Comparison of ENCODE assay signal across 12 mouse cellular contexts in the genomic region with DNA sequence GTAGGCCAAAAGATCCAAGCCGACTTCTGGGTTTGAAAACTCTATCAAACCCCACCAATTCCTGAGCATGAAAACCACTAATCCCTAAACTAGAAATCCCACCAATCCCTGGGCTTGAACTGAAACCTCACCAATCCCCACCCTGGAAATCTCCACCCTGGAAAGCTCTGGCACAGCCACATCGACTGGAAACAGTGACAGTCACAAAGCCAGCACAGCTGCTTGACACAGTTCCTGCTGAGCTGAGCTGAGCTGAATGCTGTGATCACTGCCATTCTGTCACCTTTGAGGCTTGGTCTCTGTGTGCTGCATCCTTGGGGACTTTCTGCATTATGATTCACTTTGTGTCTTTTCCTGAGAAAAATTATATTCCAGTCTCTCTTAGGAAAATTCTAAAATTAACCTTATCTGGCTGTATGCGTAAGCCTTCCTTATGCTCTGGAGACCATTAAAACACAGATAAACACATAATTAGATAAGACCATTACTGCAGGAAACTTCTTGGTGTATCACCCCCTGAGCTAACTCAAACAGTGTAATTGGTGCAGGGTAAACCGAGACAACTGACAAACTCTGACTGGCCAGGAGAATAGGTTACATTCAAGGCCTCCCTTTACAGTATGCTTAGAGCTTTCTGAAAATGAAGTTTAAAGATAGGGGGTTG. TPM values are rescaled to one million over a fixed set of nuclear protein-coding genes. Genes with fewer than 3 reads are reported as not detected.
A peak's percentile ranks its signal among the peaks of the same experiment; 100 is the strongest.
DNase-seq lines count a peak whose midpoint lies in the region; ATAC-seq and TF ChIP-seq lines count a peak whose summit lies in the region.
"Had no signal": no experiment of that assay in that cellular context is flagged by ENCODE, and none has a peak within 500 bp of the region (broad histone marks: within the 10 kb centered on the region; RNA-seq: fewer than 3 reads in every experiment).

No protein-coding gene starts in this region.

- peaks cover 9% of the 10 kb centered on the region for H3K36me3 ChIP-seq in kidney, embryonic 15.5 days
- H3K36me3 ChIP-seq in heart, embryonic 10.5 days: peaks cover 3% of the 10 kb centered on the region; the same call in 1 of the 2 replicates
- H3K36me3 ChIP-seq in liver, embryonic 13.5 days: peaks cover 12% of the 10 kb centered on the region

- WGBS in kidney, embryonic 15.5 days: 63% methylated on average over 4 of the region's 4 CpGs
- 56% methylated on average over 4 of the region's 4 CpGs for WGBS in bone marrow, adult 2 months
- WGBS in heart, embryonic 10.5 days: 46% methylated on average over 4 of the region's 4 CpGs
- 24% methylated on average over 4 of the region's 4 CpGs for WGBS in liver, embryonic 13.5 days (ENCODE audit: insufficient replicate concordance)

- H3K4me2 ChIP-seq in kidney, embryonic 15.5 days: no peak overlapping the region
- no peak overlapping the region for H3K4me2 ChIP-seq in liver, embryonic 13.5 days
- H3K4me2 ChIP-seq: forebrain, embryonic 13.5 days; neural tube, embryonic 13.5 days had no signal

- H3K4me3 ChIP-seq in kidney, embryonic 15.5 days (replicated peaks): no peak overlapping the region
- H3K4me3 ChIP-seq in bone marrow, adult 2 months (replicated peaks; ENCODE audit: control insufficient read depth, low read depth, low read length): no peak overlapping the region
- H3K4me3 ChIP-seq in heart, embryonic 10.5 days: no peak overlapping the region
- no peak overlapping the region for H3K4me3 ChIP-seq in liver, embryonic 13.5 days (replicated peaks)
- H3K4me3 ChIP-seq: forebrain, embryonic 13.5 days; neural tube, embryonic 13.5 days had no signal

- H3K9me3 ChIP-seq in kidney, embryonic 15.5 days (replicated peaks): no peaks in the 10 kb centered on the region
- no peaks in the 10 kb centered on the region for H3K9me3 ChIP-seq in heart, embryonic 10.5 days
- H3K9me3 ChIP-seq in liver, embryonic 13.5 days (replicated peaks): no peaks in the 10 kb centered on the region
- H3K9me3 ChIP-seq: forebrain, embryonic 13.5 days; neural tube, embryonic 13.5 days had no signal

- peaks cover 29% of the 10 kb centered on the region for H3K4me1 ChIP-seq in kidney, embryonic 15.5 days
- peaks cover 4% of the 10 kb centered on the region for H3K4me1 ChIP-seq in bone marrow, adult 2 months (ENCODE audit: control insufficient read depth, insufficient read depth, low read length)
- H3K4me1 ChIP-seq in heart, embryonic 10.5 days: peaks cover 45% of the 10 kb centered on the region
- H3K4me1 ChIP-seq in liver, embryonic 13.5 days (replicated peaks): peaks cover 80% of the 10 kb centered on the region

- no peak for ATAC-seq in kidney, embryonic 15.5 days (replicated peaks; ENCODE audit: low FRiP score)
- no peak for ATAC-seq in liver, embryonic 13.5 days (ENCODE audit: low read depth)
- ATAC-seq: forebrain, embryonic 13.5 days; hindbrain, postnatal 0 days had no signal

- no peak overlapping the region for H3K27ac ChIP-seq in kidney, embryonic 15.5 days
- peak overlapping the region; percentile 38; the same call in 1 of the 2 replicates for H3K27ac ChIP-seq in bone marrow, adult 2 months (ENCODE audit: control insufficient read depth, insufficient read depth, low read depth, low read length, poor library complexity)
- H3K27ac ChIP-seq in heart, embryonic 10.5 days: peak overlapping the region; percentile 60; the same call in 1 of the 2 replicates
- peak overlapping the region; percentile 89 for H3K27ac ChIP-seq in liver, embryonic 13.5 days
- H3K27ac ChIP-seq: forebrain, embryonic 13.5 days; hindbrain, postnatal 0 days; neural tube, embryonic 13.5 days had no signal

- H3K9ac ChIP-seq in kidney, embryonic 15.5 days: no peak overlapping the region
- peak overlapping the region; percentile 40; the same call in 1 of the 2 replicates for H3K9ac ChIP-seq in liver, embryonic 13.5 days
- H3K9ac ChIP-seq: forebrain, embryonic 13.5 days; neural tube, embryonic 13.5 days had no signal

- DNase-seq in kidney, postnatal 14 days: peak; percentile 14
- no peak for DNase-seq in heart, embryonic 10.5 days (ENCODE audit: low spot score)
- no peak for DNase-seq in liver, embryonic 13.5 days
- DNase-seq in urinary bladder, postnatal 36 days (ENCODE audit: low spot score in 2 of 2): no peak
- DNase-seq in urinary bladder, postnatal 4 days (ENCODE audit: low spot score in 2 of 2): no peak
- DNase-seq in right cerebral cortex, postnatal 36 days (ENCODE audit: low spot score in 2 of 2): no peak
- DNase-seq: lung, postnatal 4 days had no signal

- no peak for TF ChIP-seq POLR2A in bone marrow, adult 2 months (IDR thresholded peaks at IDR 0.05; ENCODE audit: borderline replicate concordance, control insufficient read depth, low read depth, low read length)

- H3K27me3 ChIP-seq in kidney, embryonic 15.5 days: no peaks in the 10 kb centered on the region
- H3K27me3 ChIP-seq in heart, embryonic 10.5 days (ENCODE audit: insufficient read depth, poor library complexity, severe bottlenecking): no peaks in the 10 kb centered on the region
- no peaks in the 10 kb centered on the region for H3K27me3 ChIP-seq in liver, embryonic 13.5 days
- H3K27me3 ChIP-seq: forebrain, embryonic 13.5 days; neural tube, embryonic 13.5 days had no signal

- TF ChIP-seq CTCF in bone marrow, adult 2 months (IDR thresholded peaks at IDR 0.05; ENCODE audit: control insufficient read depth, insufficient read depth, low read length): no peak

RNA-seq across cellular contexts. Expression of a gene that starts 2.6 kb away (rescaled TPM):
- polyA plus RNA-seq in kidney, embryonic 15.5 days (2015; fragmentation: Nextera tagmentation; extraction: Ambion mirVana): 32.6 and 34.4 TPM in 2 replicates
- 27.8 and 54.0 TPM in 2 replicates for polyA plus RNA-seq in bone marrow, adult 2 months (2011; ENCODE audit: insufficient read depth, insufficient read length, low replicate concordance, missing spikeins)
- 22.9 and 28.0 TPM in 2 replicates for polyA plus RNA-seq in heart, embryonic 10.5 days (2016; fragmentation: Nextera tagmentation; extraction: Ambion mirVana)
- polyA plus RNA-seq in liver, embryonic 13.5 days (2015; fragmentation: Nextera tagmentation; extraction: Ambion mirVana): 20.0 and 21.0 TPM in 2 replicates

RNA-seq across cellular contexts. Expression of a gene that starts 5.3 kb away (rescaled TPM):
- 53.8 and 60.5 TPM in 2 replicates for polyA plus RNA-seq in kidney, embryonic 15.5 days (2015; fragmentation: Nextera tagmentation; extraction: Ambion mirVana)
- polyA plus RNA-seq in bone marrow, adult 2 months (2011; ENCODE audit: insufficient read depth, insufficient read length, low replicate concordance, missing spikeins): 30.0 and 41.2 TPM in 2 replicates
- polyA plus RNA-seq in heart, embryonic 10.5 days (2016; fragmentation: Nextera tagmentation; extraction: Ambion mirVana): 48.6 and 60.0 TPM in 2 replicates
- 101 and 117 TPM in 2 replicates for polyA plus RNA-seq in liver, embryonic 13.5 days (2015; fragmentation: Nextera tagmentation; extraction: Ambion mirVana)

RNA-seq across cellular contexts. Expression of a gene that starts 27.2 kb away (rescaled TPM):
- polyA plus RNA-seq in kidney, embryonic 15.5 days (2015; fragmentation: Nextera tagmentation; extraction: Ambion mirVana): 31.7 and 32.0 TPM in 2 replicates
- polyA plus RNA-seq in bone marrow, adult 2 months (2011; ENCODE audit: insufficient read depth, insufficient read length, low replicate concordance, missing spikeins): 5.5 and 7.4 TPM in 2 replicates
- 29.1 and 29.8 TPM in 2 replicates for polyA plus RNA-seq in heart, embryonic 10.5 days (2016; fragmentation: Nextera tagmentation; extraction: Ambion mirVana)
- polyA plus RNA-seq in liver, embryonic 13.5 days (2015; fragmentation: Nextera tagmentation; extraction: Ambion mirVana): 14.7 and 14.9 TPM in 2 replicates

RNA-seq across cellular contexts. Expression of a gene that starts 27.5 kb away (rescaled TPM):
- 9.6 and 13.7 TPM in 2 replicates for polyA plus RNA-seq in kidney, embryonic 15.5 days (2015; fragmentation: Nextera tagmentation; extraction: Ambion mirVana)
- 5.0 and 11.8 TPM in 2 replicates for polyA plus RNA-seq in bone marrow, adult 2 months (2011; ENCODE audit: insufficient read depth, insufficient read length, low replicate concordance, missing spikeins)
- polyA plus RNA-seq in heart, embryonic 10.5 days (2016; fragmentation: Nextera tagmentation; extraction: Ambion mirVana): 5.3 and 7.6 TPM in 2 replicates
- polyA plus RNA-seq in liver, embryonic 13.5 days (2015; fragmentation: Nextera tagmentation; extraction: Ambion mirVana): 2.2 and 2.4 TPM in 2 replicates

RNA-seq across cellular contexts. Expression of a gene that starts 28.0 kb away (rescaled TPM):
- polyA plus RNA-seq in kidney, embryonic 15.5 days (2015; fragmentation: Nextera tagmentation; extraction: Ambion mirVana): 8.0 TPM in 2 replicates
- polyA plus RNA-seq in bone marrow, adult 2 months (2011; ENCODE audit: insufficient read depth, insufficient read length, low replicate concordance, missing spikeins): 11.7 and 24.6 TPM in 2 replicates
- 6.5 and 9.3 TPM in 2 replicates for polyA plus RNA-seq in heart, embryonic 10.5 days (2016; fragmentation: Nextera tagmentation; extraction: Ambion mirVana)
- 3.4 and 3.9 TPM in 2 replicates for polyA plus RNA-seq in liver, embryonic 13.5 days (2015; fragmentation: Nextera tagmentation; extraction: Ambion mirVana)
